Mouse (Mus musculus) kidney, postnatal 0 days (tissue): Measurements from ENCODE around the gene Sorbs2. TPM values are rescaled to one million over a fixed set of nuclear protein-coding genes. Genes with fewer than 3 reads are reported as not detected.

Experiments
- ATAC-seq: fragments of 200-750 bp; cut with Nextera tagmentation; replicated peaks from 2 replicates; pipeline ENCODE4 v1.8.0; 2017; ENCODE audit warnings: low read depth, moderate number of reproducible peaks, moderate TSS enrichment, moderate library complexity; ENCODE audit not compliant: low FRiP score
- DNase-seq: peaks from one replicate; pipeline ENCODE4 v3.0.0-alpha.2; 2016; ENCODE audit warnings: low spot score
- H3K27ac ChIP-seq: fragments of 300-500 bp; sonication (generic); 2 replicates; pipeline ENCODE4 v1.5.1; 2014; ENCODE audit warnings: mild to moderate bottlenecking
- H3K27me3 ChIP-seq: fragments of 300-500 bp; sonication (generic); 2 replicates; pipeline ENCODE4 v1.6.1; 2014; ENCODE audit warnings: low read length, mixed read lengths; ENCODE audit not compliant: insufficient read depth
- H3K36me3 ChIP-seq: fragments of 300-500 bp; sonication (generic); 2 replicates; pipeline ENCODE4 v1.6.1; 2014; ENCODE audit warnings: low read length, mixed read lengths; ENCODE audit not compliant: insufficient read depth
- H3K4me1 ChIP-seq: fragments of 300-500 bp; sonication (generic); replicated peaks from 2 replicates; pipeline ENCODE4 v1.6.1; 2014; ENCODE audit warnings: antibody characterized with exemption, low read length, mixed read lengths; ENCODE audit not compliant: insufficient read depth
- H3K4me2 ChIP-seq: fragments of 300-500 bp; sonication (generic); 2 replicates; pipeline ENCODE4 v1.6.1; 2014; ENCODE audit warnings: mild to moderate bottlenecking, low read length, moderate library complexity, mixed read lengths
- H3K4me3 ChIP-seq: fragments of 300-500 bp; sonication (generic); replicated peaks from 2 replicates; pipeline ENCODE4 v1.5.1; 2014; ENCODE audit warnings: low read depth, low read length
- H3K9ac ChIP-seq: fragments of 300-500 bp; sonication (generic); 2 replicates; pipeline ENCODE4 v1.6.1; 2014; ENCODE audit warnings: low read depth, low read length
- H3K9me3 ChIP-seq: fragments of 300-500 bp; sonication (generic); replicated peaks from 2 replicates; pipeline ENCODE4 v1.6.1; 2016; ENCODE audit warnings: low read length, inconsistent platforms, mixed read lengths
- CTCF ChIP-seq: IDR thresholded peaks from 2 replicates; pipeline ENCODE4 v1.5.1; 2016; ENCODE audit warnings: antibody characterized with exemption, low read depth, mild to moderate bottlenecking, moderate library complexity
- WGBS: fragments of 180-500 bp; shearing (Covaris S2); extraction: QIAGEN DNeasy Blood & Tissue Kit; methylation state at CpG from one replicate; pipeline ENCODE4 v1.1.7; 2014; 5-methylcytosine and 5-hydroxymethylcytosine counted together
- polyA plus RNA-seq: library from polyadenylated mRNA; unstranded; fragments of >200 nt; fragmentation: Nextera tagmentation; extraction: Ambion mirVana; gene quantifications from 2 replicates; pipeline ENCODE4 v1.2.1, GENCODE M21; 2015

Sorbs2 gene
- polyA plus RNA-seq, 1 experiment from 2014 or later: 41.6 TPM

DNA sequence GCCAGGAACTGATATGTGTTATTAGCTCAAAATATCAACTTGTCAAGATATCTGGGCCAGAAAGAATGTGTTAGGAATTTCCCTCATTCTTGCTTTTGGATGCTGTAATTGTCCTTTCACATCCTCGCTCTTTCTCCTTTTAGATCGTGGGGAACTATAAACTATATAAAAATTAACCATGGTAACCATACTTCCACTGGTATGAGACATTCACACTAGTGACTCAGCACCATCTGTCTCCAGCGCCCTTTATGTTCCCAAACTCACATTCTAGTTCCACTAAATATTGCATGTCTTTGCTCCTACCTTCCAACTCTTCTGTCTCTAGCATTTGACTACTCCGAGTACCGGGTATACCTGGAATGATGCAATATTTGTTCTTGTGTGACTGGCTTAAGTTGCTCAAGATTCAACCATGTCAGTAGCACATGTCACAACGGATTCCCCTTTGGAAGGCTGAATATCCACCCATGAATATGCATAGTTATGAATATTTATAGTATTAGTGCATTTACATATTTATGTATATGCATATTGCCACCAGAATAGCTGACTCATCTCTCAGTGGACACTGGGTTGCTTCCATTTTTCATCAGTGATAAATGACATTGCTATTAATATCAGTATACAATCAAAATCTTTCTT, 51.7 kb downstream of the Sorbs2 start:
- H3K36me3 ChIP-seq: no peaks in the 10 kb centered on the region
- no peak for TF ChIP-seq CTCF
- H3K9ac ChIP-seq: no peak overlapping the region
- no peak overlapping the region for H3K4me2 ChIP-seq
- no peak overlapping the region for H3K27ac ChIP-seq
- H3K4me1 ChIP-seq: 0 out of 2 replicates have a peak, but pooled peaks cover 4% of the 10 kb centered on the region
- DNase-seq (no peak), ATAC-seq (no peak)
- H3K4me3 ChIP-seq: no peak overlapping the region
- WGBS: 89% methylated on average over 6 of the region's 6 CpGs
- no peaks in the 10 kb centered on the region for H3K9me3 ChIP-seq
- H3K27me3 ChIP-seq: no peaks in the 10 kb centered on the region

DNA sequence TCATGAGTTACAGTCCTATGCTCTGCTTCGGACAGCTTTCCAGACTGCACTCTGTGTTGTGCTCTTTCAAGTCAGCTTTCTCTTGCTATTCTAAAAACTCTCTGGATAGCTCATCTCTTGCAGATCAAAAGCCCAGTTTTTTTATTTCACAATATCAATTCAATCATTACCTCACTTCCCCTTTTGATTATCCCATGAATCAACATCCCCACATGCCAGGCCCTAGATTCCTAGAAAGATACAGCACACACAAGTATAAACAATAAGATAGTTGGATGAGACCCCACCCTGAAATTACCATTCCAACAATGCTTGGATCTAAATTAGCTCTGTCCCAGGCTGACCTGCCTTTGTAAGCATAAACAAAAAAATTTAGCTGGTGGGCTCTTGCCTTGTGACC, 57.6 kb downstream of the Sorbs2 start:
- TF ChIP-seq CTCF: no peak
- DNase-seq (no peak), ATAC-seq (no peak)
- H3K27me3 ChIP-seq: no peaks in the 10 kb centered on the region
- H3K9ac ChIP-seq: no peak overlapping the region
- no peaks in the 10 kb centered on the region for H3K36me3 ChIP-seq
- no peak overlapping the region for H3K4me3 ChIP-seq
- H3K27ac ChIP-seq: no peak overlapping the region
- H3K4me1 ChIP-seq: 0 out of 2 replicates have a peak, but pooled peaks cover 4% of the 10 kb centered on the region
- no peaks in the 10 kb centered on the region for H3K9me3 ChIP-seq
- no peak overlapping the region for H3K4me2 ChIP-seq
- 96% methylated on average over 1 of the region's 1 CpGs for WGBS

DNA sequence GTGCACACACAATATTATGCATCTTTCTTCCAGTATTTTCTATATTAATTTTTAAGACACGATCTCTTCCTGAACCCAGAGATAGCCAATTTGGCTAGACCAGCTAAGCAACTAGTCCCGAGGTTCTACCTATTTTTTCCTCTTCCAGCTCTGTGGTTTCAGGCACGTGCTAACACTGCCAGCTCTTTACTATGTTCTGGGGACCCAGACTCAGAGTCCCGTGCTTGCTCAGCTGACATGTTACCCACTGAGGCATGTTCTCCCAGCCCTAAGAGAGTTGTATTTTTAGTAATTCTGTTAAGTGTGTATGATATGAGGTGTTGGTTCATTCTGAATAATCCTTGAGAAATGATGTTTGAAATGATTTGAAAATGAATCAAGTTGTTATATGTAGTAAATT, 62.5 kb downstream of the Sorbs2 start:
- ATAC-seq (no peak), DNase-seq (no peak)
- H3K4me1 ChIP-seq: no peaks in the 10 kb centered on the region
- no peak overlapping the region for H3K4me3 ChIP-seq
- H3K27me3 ChIP-seq: no peaks in the 10 kb centered on the region
- TF ChIP-seq CTCF: no peak
- no peak overlapping the region for H3K27ac ChIP-seq
- H3K9ac ChIP-seq: no peak overlapping the region
- no peaks in the 10 kb centered on the region for H3K36me3 ChIP-seq
- H3K9me3 ChIP-seq: no peaks in the 10 kb centered on the region
- WGBS: 85% methylated on average over 4 of the region's 4 CpGs
- no peak overlapping the region for H3K4me2 ChIP-seq

DNA sequence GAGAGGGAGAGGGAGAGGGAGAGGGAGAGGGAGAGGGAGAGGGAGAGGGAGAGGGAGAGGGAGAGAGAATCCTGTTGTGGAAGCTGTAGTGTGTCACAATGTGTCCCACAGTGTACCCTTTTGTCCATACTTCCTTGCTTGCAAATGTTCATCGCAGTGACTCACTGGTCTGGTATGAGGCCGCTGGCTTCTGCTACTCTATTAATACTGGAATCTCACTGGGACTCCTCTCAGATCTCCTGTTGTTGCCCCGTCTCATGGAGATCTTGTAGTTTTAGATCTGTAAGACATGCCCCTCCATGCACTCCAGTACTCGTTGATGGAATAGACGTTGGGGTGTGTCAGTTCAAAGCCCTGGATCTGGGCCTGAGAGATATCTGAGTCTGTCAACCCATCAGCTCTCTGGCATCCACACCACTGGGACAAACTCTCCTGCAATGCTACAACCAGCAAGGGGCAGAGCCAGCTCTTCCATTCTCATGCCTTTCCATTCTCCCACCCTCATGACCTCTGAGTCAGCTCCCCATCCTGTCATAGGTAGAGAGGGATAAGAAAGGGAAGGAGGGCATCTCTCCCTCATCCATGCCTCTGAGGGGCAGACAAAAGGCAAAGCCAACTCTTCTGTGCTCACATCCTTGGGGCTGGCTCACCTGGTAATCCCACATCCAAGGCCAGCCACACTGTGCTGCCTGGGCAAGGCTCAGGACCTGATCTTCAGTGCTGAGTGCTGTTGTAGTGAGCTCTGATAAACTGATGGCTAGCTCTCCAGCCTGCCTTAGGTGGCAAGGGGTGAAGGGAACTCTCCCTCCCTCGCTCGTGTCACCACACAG, 72.3 kb downstream of the Sorbs2 start:
- no peak; the same call in 1 of the 2 replicates for ATAC-seq
- 73% methylated on average over 7 of the region's 7 CpGs for WGBS
- no peaks in the 10 kb centered on the region for H3K27me3 ChIP-seq

DNA sequence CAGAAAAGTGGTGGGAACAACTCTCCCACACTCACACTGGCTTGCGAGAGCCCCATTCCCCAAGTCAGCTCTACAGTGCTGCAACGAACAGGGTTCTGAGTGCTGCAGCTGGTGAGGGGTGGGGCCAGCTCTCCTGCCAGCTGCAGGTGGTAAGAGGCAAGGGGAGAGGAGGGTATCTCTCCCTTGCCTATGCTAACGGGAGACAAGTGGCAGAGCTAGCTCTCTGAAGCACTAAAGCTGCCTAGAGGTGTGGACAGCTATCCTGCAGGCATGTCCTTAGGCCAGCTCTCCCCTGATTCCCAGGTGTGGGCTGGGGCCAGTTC, 72.9 kb downstream of the Sorbs2 start:
- WGBS: 57% methylated on average over 3 of the region's 3 CpGs
- no peak overlapping the region for H3K4me3 ChIP-seq
- 0 out of 2 replicates have a peak, but pooled peaks have one; percentile 25 for ATAC-seq
- H3K27ac ChIP-seq: no peak overlapping the region
- H3K27me3 ChIP-seq: no peaks in the 10 kb centered on the region
- no peak for TF ChIP-seq CTCF
- H3K9me3 ChIP-seq: no peaks in the 10 kb centered on the region
- H3K36me3 ChIP-seq: no peaks in the 10 kb centered on the region
- H3K4me1 ChIP-seq: no peaks in the 10 kb centered on the region
- no peak for DNase-seq
- no peak overlapping the region for H3K4me2 ChIP-seq
- no peak overlapping the region for H3K9ac ChIP-seq

More for the DNA sequence above, 72.3 kb downstream of the Sorbs2 start:
- Histone ChIP-seq H3K36me3 (no peaks in the 10 kb centered on the region), H3K27ac (no peak overlapping the region), H3K9ac (no peak overlapping the region), H3K9me3 (no peaks in the 10 kb centered on the region), H3K4me2 (no peak overlapping the region), H3K4me3 (no peak overlapping the region), H3K4me1 (no peaks in the 10 kb centered on the region)
- DNase-seq: no peak
- TF ChIP-seq CTCF: no peak

DNA sequence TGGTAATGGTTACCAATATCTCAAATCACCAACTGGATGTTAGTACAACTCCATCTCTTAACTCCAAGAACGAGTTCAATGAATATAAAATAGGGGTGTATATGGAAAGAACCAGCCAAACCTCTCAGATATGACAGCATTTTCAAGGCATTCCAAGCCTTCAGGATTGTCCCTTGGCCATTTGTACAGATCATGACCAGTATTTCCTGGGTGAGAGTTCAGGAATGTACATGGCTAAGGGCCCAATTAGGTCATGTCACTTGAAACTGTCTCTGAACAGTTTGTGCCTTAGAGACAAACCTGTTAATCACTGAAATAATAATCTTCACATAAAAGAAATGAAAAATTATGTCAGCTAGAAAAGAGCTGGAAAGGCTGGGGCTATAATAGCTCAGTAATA, 76.3 kb downstream of the Sorbs2 start:
- ATAC-seq (no peak), DNase-seq (peak; percentile 32)
- H3K9ac ChIP-seq: no peak overlapping the region
- no peaks in the 10 kb centered on the region for H3K4me1 ChIP-seq
- H3K9me3 ChIP-seq: no peaks in the 10 kb centered on the region
- H3K4me2 ChIP-seq: no peak overlapping the region
- no peak for TF ChIP-seq CTCF
- no peak overlapping the region for H3K4me3 ChIP-seq
- no peaks in the 10 kb centered on the region for H3K27me3 ChIP-seq
- H3K27ac ChIP-seq: no peak overlapping the region
- 76% methylated on average over 1 of the region's 1 CpGs for WGBS
- H3K36me3 ChIP-seq: no peaks in the 10 kb centered on the region
